Mouse (Mus musculus) left cerebral cortex, adult 9 months (tissue): ENCODE measurements around the gene Ubash3b.

Experiments used
- DNase-seq, 2 experiments: peaks; one replicate each; pipeline ENCODE4 v3.0.0; 2022; ENCODE audit warnings: low spot score in 2 of 2

Gene Ubash3b

DNA sequence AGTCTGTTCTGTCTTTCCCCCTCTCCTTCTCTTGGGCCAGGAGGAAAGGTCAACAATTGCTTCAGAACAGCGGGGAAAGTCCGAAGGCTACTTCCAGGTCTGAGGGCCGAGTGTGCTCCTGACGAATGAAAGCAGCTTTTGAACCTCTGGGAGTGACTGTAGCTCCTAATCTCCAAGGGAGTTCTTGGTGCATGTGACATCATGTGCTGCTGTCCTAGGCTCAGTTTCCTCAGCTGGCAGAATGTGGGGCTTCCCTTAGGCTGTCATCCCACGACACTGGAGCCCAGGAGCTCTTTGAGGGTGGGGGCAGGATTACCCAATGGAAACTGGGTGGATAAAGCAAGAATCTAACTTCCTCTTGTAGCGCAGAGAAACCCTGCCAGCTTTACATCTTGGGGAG is at the start of gene Ubash3b:
TSS of gene Ubash3b (minus strand) at position 285 of the 400 bp plus-strand sequence.
- no peak for DNase-seq

DNA sequence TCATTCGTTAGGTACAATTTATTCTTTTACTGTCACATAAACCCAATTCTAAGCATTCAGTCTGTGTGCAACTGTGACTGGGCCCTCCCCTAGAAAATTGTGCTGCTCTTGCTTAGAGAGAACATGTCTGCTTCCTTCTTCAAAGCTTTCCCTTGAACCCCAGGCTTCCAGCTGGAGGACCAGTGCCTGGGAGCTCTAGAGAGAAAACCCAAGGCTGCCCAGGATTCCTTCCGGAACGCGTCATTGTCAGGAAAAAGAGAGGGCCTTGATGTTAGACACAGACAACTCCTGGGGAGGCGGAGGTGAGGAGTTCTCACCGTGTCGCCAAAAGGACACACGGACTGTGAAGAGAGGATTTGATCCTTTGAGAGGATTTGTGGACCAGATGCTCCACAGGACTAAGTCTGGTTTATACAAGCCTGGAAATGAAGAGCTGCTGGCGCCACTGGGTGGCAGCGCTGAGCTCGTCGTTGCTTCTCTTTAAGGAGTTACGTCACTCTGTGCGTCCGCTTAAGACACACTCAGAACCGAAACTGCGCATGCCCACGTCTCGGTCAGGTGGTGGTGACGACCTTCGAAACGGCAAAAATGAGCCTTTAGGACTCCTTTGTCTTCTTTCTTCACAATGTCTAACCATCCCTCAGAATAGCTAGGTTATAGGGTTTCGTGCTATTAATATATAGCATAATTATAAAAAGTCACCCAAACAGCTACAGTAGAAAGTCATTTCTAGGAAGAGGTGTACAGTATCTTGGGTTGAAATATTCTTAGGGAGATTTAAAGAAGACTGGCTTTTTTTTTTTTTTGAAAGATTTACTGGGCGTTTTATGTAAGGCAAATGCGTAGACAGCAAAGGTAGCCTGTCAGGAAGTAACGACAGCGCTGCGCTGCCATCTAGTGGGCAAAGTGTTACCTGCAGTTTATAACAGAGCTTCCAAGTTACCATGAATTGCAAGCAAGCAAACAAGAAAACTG is 45.9 kb upstream of the Ubash3b start:
- DNase-seq = peak; percentile 86 to 95

DNA sequence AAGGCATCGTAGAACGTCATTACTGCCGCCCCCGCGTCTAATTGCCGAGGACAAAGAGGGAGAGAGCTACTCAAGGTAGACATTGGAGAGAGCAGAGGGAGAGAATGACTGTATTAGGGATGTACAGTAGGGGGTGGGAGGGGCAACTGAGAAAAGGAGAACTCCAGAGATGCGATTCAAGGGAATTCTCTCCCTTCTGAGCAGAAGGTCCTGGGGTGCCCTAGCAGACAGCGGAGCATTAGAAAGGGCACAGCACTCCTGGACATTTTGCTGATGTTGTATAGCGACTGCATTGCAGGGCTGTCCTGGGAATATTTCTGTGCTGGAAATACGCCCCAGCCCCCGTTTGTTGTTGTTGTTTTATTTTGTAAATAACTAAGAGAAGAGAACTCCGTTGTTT is 45.2 kb upstream of the Ubash3b start:
- no peak for DNase-seq

DNA sequence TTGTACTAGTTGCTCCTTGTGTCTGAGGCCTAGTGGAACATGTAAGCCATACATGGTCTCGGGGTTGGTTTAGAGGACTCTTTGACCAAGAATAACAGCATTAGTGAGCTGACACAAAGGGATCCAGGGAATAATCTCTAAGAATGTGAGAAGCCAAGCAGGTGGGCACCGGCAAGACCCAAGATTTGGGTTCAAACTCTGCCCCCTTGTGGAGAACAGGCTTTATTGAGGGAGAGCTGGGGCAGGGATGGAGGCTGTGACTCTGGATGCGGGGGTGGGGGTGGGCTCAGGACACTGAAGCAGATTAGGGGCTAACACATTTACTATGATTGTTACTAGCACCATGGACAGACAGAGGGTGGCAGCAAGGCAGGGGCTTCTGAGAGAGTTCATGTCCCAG is 43.8 kb upstream of the Ubash3b start:
- DNase-seq = no peak

DNA sequence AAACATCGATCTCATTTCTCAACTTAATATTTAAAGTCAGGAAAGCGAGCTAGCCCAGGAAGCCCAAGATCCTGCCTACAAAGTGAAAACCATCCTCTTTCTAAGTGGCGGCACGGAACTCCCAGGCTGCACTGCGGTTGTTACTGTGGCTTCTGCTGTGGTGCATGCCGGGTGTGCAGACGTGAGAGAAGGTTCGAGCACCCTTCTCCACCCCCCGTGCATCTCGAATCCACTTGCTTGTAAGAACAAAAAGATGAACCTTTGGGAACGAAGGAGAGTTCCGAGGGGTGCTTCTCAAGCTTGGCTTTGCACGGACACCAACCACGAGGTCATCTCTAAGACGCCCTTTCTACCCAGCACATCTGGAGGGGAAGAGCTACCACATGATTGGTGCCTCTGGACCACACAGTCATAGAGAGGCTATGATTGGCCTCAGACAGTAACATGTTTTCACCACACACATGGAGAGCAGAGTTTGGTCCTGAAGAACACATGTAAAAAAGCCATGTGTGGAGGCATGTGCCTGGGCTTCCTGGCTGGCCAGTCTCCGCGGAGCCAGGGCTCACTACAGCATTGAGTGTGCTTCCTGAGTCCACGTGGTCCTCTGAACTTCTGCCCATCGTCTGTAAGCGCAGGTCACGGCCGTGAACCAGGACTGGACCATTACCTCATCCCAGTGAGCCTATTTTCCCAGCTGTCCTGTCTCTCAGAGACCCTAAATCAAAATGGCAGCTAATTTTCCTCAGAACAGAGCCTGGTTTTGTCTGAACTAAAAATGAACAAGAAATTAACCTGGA is 38.2 kb upstream of the Ubash3b start:
- DNase-seq = no peak

DNA sequence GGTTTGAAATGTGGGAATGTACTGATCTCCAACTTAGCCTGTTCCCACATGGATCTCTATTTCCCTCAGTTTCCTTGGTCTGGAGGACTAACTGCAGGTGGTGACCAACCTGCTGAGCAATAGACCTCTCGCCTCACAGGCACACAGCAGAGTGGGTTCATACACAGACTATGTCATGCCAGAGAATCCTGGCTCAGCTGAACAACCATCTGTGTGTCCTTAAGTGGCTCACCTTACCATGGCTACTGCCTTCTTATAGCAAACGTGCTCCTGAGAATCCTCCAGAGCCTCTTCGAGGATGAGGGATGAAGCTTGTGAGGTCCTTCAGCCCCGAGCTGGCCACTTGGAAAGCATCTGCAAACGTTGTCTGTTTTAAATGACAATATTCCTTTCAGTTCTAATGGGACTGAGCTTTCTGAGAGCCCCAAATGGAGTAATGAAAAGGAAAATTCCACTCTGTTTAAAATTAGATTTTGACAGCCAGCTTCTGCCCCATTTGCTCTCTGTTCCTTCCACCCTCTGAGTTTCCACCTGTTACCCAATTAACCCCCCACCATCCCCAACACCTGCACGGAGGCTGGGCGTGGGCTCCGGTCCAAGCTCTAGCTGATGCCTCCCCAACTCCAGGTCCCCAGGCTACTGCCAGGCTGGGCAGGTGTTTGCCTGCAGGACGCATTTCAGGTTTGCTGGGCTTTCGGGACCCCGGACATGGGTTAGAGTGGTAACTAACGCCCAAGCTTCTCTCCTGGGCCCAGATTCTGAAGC is 37.2 kb upstream of the Ubash3b start:
- DNase-seq = no peak

DNA sequence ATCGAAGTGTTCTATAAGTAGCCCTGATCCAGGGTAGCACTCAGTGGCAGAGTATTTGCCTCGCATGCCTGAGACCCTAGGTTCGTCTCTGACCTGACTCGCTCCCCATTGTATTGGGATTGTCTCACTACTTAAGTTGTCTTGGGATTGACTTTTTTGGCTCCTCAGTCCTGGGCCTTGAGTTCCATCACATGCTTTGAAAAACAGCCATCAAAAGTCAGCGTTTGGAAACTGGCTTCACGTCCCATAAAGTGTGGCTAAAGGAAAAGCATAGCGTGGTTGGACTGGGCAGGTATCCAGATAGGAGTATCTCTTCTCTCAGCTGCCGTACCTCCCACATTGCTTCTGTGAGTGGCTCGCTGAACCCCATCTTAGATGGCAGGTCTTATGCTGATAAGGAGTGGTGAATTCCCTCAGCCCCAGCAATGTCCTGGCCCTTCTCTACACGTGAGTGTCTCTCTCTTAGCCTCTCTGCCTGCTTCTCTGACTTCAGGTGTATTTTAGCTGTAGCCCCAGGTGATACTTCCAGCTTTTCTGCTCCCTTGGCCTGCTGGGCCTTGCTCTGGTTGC is 34.3 kb upstream of the Ubash3b start:
- DNase-seq = no peak

DNA sequence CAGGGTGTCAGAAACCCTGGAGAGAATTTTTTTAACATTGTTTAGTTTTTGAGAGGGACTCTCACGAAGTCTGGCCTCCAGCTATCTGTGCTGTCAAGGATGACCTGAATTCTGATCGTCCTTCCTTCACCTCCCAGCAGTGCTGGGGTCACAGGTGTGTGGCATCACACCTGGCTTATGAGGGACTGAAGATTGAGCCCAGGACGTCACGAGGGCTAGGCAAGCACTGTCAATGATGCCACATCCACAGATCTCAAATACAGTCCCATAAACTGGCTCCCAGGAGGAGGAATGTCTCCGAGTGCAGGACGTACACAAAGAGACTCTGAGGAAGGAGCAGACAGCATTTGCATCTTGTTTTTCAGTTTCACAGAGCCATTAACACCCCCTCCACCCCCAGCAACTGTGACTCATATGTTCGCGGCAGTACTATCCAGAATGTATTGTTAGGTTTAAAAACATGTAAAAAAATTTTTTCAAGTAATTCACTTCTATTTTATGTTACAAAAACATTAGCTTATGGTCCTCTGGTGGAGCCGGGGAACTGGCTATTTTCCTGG is 30.2 kb upstream of the Ubash3b start:
- DNase-seq = peak in 1 of 2 experiments; percentile 58

DNA sequence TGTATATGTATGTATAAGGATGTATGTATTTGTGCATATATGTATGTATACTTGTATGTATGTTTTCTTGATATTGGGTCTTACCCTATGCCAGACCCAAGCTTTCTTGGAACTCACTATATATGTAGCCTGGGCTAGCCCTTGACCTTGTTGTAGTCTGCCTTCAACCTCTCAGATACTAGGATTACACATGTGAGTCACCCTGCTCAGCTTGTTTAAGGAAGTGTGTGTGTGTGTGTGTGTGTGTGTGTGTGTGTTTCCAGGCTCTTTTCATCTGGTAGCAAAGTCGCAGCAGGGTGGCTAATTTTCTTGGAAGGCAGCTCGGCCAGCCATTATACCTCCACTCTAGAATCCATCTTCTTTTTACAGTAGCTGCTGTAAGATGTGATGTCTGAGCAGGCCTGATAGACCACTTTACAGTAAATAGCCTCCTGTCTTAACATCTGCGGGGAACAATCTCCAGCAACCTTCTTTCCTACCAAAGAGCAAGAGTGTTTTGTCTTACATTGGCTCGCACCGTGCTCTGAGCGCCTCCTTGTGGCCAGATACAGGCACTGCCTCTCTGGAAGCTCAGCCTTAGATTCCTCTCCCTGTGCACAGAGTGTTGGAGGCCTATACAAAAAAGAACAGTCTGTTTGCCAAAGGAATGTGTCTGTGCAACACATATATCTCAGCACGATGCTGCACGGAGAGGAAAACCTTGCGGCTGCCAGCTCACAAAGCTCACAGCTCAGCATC is 29.4 kb upstream of the Ubash3b start:
- peak; percentile 70 to 94 for DNase-seq

DNA sequence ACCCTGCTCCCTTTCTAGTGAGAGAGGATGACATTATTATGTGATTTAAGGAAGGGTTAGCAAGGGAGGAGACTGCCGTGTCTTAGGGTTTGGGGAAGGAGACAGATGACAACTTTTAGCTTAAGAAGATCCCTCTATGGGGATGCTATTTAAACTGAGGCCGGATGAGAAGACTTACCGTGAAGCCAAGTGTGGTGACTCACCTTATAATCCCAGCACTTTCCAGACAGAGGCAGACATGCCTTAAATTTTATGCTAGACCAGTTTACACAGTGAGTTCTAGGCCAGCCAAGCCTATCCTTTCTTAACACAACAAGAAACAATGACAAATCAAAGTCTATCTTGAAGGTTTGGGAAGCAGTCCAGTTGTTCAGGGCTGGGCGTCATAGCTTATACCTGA is 26.4 kb upstream of the Ubash3b start:
- DNase-seq = no peak

DNA sequence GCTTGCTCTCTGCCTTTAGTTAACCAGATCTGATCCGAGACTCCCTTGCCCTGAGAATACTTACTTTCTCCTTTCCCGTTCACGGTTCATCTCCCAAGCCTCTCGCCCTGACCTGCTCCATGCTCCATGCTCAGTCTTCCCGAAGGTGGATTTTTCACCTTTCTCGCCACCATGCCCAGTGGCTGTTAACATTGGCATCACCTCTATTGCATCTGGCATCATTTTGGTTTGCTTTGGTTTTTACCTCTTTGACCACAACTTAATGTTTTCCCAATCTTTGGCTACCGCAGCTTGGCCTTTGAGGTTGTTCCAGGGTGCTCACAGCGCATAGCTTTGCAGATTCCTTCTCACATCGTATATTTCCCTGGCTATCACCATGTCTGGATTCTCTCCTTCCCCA is 26.0 kb upstream of the Ubash3b start:
- no peak for DNase-seq

DNA sequence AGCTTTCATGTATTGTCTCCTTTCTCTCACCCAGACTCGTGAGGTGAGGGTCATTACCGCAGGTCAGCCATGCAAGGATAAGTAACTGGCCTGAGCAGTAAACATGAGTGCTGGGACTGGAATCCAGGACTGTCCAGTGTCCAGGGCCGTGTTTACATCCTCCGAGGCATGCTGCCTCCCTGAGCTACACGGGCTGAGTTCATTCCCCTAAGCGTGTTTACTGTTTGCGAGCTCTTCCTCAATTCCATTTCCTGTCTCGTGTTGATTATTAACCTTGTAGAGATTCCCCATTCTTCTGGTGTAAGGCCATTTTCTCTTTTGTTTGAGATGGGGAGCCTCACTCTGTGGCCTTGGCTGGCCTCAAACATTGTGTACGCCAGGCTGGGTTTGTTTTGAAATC is 23.8 kb upstream of the Ubash3b start:
- no peak for DNase-seq

DNA sequence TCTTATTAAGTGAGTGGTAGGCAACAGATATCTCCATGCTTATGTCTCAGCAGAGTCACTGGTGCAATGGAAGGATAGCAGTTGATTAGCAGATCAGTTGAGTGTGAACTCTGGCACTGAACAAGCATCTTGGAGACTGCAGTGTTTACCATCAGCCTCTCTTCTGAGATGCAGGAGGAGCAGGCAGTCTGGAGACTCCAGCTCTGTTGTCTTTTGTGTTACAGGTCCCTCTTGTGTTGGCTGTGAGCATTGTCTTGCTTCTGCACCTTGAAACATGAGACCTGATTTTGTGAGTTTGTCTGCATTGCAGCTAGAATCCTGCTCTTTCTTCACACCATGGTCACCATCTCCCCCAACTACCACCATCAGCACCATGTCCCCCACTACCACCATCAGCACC is 21.1 kb upstream of the Ubash3b start:
- peak in 1 of 2 experiments; percentile 77 for DNase-seq

DNA sequence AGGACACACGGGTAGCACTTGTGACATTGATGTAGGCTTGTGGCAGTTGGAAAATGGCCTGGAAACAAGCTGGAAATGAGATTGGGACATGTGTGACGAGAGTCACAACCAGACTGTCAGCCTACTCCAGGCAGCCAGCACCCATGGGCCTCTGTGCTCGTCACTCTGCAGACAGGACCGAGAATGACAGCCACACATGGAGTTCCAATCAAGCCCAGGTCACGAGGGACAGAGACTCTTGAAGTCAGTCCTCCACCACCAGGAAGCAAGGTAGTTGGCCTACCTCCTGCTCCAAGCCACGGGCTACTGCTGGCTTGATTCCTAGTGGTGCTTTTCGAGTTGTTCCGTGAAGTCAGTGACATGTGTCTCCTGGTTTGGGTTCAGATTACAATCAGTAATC is 20.3 kb upstream of the Ubash3b start:
- DNase-seq = no peak

DNA sequence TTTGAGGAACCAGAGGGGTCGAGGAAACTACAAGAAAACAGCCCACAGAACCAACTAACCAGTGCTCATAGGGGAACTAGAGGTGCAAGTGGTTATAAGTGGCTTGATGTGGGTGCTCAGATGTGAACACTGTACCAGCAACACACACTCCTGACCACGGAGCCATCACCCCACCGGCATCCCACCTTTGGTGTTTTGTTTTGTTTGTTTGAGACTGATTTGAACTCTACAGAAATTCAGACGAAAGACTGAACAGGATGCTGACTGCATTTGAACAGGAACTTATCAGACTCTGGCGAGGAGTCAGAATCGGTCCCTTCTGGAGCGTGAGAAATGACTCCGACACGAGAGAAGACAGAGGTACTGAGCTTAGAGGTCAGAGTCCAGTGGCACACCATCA is 19.9 kb upstream of the Ubash3b start:
- no peak for DNase-seq

DNA sequence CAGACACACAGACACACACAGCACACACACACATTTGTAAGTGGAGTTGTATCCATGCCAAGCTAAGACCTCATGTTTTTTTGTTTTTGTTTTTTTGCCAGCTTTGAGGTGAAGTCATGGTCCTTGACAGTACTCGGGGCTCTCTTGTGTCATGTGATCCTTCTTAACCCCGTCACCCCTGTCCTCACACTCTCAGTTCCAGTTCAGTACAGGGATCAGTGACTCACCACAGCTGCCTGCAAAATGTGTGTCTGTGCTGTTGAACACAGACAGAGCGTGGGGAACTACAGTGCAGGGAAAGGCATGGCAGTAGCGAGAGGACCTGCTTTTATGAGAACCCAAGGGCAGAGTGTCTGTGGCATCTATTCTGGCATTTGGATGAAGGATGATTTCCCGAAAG is 17.6 kb upstream of the Ubash3b start:
- DNase-seq = no peak

DNA sequence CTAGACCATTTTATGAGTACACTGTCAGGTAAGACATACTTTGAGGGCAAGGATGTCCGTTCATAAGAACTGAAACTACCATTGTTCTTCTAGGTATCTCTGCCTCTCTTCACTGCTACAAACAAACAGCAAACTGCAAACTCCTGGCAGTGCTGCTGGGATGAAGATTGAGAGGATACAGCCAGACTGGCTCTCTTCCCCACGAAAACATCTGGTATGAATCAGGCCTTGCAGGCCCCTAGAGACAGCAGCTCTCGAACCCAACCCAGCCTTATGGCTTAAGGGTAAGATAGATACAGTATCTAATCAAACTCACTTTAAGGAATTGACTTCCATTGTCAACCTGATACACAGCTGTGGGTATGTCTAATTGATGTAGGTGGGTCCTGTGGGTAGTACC is 11.7 kb upstream of the Ubash3b start:
- DNase-seq = no peak

DNA sequence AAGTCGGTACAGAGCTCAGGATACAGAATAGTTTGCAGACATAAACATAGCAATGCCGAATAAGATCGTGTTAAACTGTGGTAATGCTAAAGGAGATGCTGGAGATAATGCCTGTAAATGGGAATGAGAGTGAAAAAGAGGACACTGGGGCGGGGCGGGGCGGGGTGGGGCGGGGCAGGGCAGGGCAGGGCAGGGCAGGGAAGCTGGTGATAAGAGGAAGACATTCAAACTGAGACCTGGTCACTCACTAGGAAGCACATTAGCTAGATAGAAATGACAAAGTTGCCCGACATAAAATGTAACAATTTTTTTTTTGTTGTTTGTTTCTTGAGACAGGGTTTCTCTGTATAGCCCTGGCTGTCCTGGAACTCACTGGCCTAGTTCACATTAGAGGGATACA is 10.9 kb upstream of the Ubash3b start:
- DNase-seq = no peak

DNA sequence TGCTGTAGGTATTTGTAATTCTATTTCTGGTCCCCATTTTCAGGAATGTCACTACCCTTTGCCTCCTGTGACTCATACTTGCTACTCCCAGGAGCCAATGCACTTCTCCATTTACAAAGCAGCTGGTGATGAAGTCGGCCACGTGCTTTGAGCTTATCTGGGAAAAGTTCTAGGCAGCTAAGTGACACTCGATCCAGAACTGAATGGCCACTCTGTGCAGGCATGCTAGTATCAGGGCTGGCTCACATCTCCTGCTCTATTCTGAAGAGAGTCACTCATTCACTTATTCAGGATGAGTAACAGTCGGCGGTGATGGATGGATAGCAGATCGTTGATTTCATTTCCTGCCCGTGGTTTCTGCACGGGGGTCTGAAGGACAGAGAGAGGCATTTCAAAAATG is 8.5 kb upstream of the Ubash3b start:
- no peak for DNase-seq

DNA sequence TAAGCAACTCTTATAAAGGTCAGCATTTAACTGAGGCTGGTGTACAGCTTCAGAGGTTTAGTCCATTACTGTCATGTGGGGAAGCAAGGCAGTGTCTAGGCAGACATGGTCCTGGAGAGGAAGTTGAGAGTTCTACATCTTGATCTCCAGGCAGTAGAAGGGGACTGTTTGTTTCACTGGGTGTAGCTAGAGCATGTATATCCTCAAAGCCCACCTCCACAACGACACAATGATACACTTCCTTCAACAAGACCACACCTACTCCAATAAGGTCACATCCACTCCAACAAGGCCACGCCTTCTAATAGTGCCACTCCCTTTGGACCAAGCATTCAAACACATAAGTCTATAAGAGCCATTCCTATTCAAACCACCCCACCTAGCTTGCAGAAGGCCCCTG is 7.2 kb upstream of the Ubash3b start:
- no peak for DNase-seq

DNA sequence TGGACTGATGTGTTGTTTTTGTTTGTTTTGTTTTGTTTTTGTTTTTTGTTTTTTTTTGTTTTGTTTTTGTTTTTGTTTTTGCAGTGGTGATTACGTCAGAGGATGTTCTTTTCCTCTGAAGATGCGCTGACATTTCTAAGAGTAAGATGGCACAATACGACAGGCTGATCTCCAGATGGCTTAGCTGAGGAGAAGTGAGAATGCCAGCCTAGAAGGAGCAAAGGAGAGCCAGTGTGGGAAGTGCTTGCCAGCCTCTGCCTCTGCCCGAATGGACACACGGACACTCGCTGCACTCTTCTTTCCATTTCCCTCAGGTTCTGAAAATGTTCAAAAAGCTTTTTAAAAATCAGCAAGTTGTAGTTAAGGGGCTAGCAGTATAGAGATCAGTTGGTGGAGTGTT is 6.7 kb upstream of the Ubash3b start:
- no peak for DNase-seq
